Mouse (Mus musculus) brain, embryonic 14.5 days (tissue): ENCODE measurements at regions not wholly inside any gene's neighbourhood (a gene's known extent, or its start where the extent isn't known, plus 50 kb on each side); places are given as distances from the start of the nearest gene placed in this dataset.

Experiments
- DNase-seq: peaks from one replicate; pipeline ENCODE4 v3.0.0-alpha.2; 2011; ENCODE audit warnings: low read depth
- CTCF ChIP-seq: fragments of 200-500 bp; IDR thresholded peaks from 2 replicates; pipeline ENCODE4 v1.5.1; 2012; ENCODE audit warnings: inconsistent platforms, mild to moderate bottlenecking, moderate library complexity, borderline replicate concordance; ENCODE audit not compliant: insufficient read depth, insufficient read length; ENCODE audit errors: extremely low read depth
- POLR2A ChIP-seq: fragments of 200-500 bp; IDR thresholded peaks from 2 replicates; pipeline ENCODE4 v1.6.1; 2012; ENCODE audit warnings: mild to moderate bottlenecking, inconsistent platforms, borderline replicate concordance; ENCODE audit not compliant: poor library complexity, insufficient read depth, insufficient read length, severe bottlenecking; ENCODE audit errors: extremely low read depth

DNA sequence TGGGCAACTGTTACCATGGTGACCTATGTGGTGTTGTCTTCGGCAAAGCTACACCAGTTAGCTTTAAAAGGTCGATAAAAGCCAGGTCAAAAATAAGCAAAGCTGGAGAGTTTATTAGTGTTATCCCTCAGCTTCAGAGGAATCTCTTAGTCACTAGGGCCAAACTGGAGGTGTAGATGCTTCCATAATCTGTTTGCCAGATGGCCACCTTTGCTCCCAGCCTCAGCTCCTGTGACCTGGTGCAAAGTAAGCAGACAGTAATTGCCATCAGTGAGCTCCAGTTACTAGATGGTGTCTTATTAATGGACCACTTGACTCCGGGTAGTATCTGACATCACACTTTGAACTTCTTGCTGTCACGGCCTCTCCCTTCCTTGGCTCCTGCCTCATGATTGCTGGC lies 245.3 kb downstream of the Gm45692 start:
- DNase-seq, result no peak

DNA sequence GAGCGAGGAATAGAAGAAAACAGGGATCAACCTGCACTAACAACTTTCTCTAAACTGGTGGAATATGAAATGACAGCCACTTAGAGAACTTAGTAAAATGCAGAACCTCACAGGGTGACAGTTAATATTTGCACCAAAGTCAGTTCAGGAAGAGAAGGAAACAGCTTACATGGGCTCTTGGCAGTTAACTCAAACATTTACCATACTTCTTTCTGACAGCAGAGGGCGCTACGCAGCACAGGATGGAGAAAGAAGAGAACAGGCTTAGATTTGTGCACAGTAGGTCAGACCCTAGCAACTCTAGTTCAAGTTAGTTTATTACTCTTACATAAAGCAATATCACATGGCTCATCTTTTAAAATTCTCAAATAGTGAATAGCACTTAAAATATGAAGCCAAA lies 261.3 kb downstream of the Gm45692 start:
- TF ChIP-seq POLR2A (no peak), CTCF (peak; percentile 68; the same call in 1 of the 2 replicates)
- peak; percentile 79 for DNase-seq

More for the DNA sequence above, 245.3 kb downstream of the Gm45692 start:
- no peak for TF ChIP-seq CTCF
- TF ChIP-seq POLR2A, result no peak

DNA sequence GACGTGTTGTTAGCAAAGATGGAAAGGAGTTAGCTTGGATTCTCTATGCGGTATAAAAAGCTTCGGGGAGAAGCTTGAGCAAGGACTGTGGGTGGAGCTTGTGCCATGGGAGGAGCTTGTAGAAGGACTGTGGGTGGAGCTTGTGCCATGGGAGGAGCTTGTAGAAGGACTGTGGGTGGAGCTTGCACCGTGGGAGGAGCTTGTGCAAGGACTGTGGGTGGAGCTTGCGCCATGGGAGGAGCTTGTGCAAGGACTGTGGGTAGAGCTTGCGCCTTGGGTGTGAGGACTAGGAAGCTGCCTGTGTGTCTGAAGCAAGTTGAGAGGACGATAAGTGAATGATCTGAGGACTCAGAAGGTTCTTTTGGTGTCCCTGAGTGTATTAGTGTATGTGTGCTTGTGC lies 263.1 kb downstream of the Gm45692 start:
- TF ChIP-seq CTCF (no peak), POLR2A (no peak)
- no peak for DNase-seq

DNA sequence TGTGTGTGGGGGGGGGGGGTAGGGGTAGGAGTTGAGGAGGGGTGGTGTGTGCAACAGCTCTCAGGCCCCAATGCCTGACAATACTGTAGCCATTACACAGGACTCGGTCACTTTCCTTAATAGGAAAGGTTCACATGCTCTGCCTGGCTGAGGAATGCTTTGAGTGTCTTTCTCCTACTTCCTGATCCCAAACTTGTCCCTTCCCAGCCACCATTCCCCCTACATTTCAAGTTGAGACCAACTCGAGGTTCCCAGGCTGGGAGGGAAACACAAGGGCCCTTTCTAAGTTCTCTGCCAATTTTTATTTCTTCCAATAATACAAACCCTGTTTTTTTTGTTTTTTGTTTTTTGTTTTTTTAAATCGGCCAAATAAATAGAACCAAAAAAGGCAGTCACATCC lies 264.6 kb downstream of the Gm45692 start:
- DNase-seq, result no peak
- TF ChIP-seq CTCF, result no peak
- no peak for TF ChIP-seq POLR2A

DNA sequence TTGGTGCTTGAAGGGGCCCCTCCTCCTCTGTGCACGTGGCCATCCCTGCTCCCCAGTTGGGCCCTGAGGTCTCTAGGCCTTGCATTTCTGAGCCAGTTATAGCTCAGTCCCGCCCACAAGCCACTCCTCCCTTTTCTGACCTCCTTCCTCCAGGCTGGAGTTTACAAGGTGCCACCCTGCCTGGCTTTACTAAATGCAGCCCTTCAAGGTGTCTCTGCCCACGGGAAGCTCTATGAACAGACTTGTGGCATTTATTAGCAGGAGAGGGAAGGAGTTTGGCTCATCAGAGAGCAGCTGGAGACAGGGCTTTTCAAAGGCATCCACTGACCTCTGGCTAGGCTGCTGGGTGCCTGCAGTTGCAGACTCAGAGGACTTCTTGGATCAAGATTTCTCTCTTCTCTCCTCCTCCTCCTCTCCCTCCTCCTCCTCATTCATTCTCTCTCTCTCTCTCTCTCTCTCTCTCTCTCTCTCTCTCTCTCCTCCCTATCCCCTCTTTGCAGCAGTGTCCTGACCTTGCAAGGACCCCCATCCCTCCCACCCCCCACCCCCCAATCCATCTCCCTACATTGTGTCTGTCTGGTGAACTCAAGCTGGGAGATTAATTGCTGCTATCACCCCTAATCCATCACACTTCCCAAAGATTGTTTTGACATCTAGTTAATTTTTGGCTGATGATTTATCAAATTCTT lies 265.1 kb downstream of the Gm45692 start:
- TF ChIP-seq POLR2A (no peak), CTCF (no peak)
- peak; percentile 24 for DNase-seq

DNA sequence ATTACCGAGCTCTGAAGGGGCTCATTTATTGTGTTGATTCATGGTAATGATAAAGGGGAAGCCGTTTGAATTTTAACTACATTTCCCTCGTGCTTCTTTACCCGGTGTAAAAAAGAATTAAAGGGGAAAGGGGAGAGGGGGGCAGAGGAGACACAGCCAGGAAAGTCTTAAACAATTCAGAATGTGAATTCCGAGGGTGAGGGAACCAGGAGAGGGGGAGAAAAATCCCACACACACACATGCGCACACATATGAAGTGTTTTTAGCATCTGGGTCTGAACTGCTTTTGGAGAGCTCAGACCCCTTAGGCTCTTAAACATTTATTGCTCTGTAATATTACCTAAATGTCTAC lies 265.6 kb downstream of the Gm45692 start:
- DNase-seq, result peak; percentile 31
- no peak for TF ChIP-seq CTCF
- TF ChIP-seq POLR2A, result no peak

DNA sequence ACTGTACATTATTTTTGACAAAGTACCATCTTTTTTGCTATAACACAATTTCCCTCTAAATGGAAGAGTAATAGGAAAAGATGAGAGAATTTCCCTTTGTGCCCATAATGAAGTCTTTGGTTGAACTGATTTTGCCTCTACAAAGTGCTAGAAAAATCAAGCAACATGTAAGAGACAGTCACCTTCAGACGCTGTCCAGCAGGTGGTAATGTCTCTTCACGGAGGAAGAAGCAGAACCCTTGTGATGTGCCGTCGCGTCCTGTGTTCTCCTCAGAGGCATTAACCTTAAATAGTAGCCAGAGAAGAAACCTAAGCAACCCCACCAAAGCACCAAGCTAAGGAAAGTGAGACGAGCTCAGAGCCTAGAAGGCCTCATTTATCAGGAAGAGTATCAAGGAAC lies 275.7 kb downstream of the Gm45692 start:
- peak; percentile 19 for DNase-seq

DNA sequence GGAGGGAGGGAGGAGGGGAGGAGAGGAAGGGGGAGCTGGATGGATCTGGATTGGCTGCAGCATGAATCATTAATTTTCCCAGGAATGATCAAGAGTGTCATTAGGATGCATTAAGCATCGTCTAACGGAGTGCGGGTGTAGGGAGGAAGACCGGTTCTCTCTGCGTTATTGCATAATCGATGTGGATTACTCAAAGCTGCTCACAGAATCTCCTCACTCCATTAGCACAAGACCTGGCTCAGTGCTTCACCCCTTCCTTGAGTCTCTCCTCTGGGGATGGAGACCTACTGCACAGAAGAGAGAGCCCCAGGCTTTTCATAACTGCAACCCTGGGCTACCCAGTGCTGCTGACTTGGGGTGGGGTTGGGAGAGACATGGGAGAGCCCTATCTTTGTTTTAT lies 300.7 kb downstream of the Gm45692 start:
- TF ChIP-seq CTCF, result no peak
- TF ChIP-seq POLR2A, result no peak
- DNase-seq, result peak; percentile 67

More for the DNA sequence above, 275.7 kb downstream of the Gm45692 start:
- TF ChIP-seq POLR2A (no peak), CTCF (peak; percentile 8; the same call in 1 of the 2 replicates)

DNA sequence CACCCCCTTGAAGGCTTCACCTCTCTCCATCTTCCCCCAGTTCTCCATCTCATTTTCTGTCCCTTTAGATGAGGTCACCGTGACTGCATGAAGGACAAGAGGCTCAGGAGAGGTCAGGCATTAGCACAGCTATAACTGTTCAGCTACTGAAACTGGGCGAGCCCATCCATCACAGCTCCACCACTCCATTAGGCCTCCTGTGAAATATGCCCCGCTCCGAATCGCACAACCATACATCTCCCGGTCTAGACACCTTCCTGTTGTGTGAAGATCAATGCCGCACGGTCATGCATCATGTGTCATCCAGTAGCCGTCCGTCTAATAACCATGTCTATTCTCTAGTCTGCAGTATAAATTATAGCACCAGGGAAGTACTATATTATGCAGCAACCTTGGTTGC lies 301.2 kb downstream of the Gm45692 start:
- no peak for DNase-seq
- no peak for TF ChIP-seq POLR2A
- TF ChIP-seq CTCF, result no peak

DNA sequence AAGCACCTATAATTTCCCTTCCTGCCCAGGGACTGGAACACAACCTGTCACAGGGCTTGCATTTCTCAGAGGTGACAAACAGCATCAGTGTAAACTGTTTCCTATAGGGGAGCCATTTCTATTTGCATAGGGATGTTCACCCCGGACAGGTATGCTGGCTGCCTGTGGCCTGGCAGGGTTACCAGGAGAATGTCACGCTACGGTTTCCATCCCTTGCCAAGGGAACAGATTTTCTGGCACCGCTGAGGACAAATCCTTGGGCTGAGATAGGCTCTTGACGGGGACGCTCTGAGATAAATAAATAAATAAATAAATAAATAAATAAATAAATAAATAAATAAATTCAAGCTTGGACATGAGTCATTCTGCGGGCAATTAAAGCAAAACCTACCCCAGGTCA lies 308.0 kb downstream of the Gm45692 start:
- DNase-seq, result no peak
- TF ChIP-seq POLR2A (no peak), CTCF (no peak)

DNA sequence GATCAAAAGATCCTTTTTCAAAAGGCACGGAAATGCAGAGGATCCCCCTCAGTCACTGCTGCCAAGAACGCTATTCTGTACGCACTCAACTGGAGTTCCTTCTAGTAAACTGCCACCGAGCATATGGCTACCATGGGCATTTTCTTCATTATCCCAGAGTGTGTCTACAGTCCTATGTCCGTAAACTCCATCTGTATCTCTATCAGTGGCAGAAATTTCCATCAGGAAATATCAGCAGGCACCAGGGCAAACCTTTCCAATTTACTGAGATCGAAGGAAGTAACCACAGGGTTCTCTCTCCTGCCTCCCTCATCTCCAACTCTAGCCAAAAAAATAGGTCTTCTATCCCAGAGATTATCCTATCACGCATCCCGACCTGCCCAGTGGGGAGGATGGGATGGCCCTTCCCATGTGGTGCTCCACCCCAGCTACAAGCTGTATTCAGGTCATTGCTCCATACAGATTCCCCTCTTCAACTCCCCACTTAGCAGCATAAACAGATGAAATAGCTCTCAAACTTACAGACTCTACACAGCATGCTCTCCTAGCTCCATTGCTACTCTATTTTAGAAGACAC lies 310.5 kb downstream of the Gm45692 start:
- DNase-seq, result no peak
- TF ChIP-seq CTCF, result no peak
- no peak for TF ChIP-seq POLR2A

DNA sequence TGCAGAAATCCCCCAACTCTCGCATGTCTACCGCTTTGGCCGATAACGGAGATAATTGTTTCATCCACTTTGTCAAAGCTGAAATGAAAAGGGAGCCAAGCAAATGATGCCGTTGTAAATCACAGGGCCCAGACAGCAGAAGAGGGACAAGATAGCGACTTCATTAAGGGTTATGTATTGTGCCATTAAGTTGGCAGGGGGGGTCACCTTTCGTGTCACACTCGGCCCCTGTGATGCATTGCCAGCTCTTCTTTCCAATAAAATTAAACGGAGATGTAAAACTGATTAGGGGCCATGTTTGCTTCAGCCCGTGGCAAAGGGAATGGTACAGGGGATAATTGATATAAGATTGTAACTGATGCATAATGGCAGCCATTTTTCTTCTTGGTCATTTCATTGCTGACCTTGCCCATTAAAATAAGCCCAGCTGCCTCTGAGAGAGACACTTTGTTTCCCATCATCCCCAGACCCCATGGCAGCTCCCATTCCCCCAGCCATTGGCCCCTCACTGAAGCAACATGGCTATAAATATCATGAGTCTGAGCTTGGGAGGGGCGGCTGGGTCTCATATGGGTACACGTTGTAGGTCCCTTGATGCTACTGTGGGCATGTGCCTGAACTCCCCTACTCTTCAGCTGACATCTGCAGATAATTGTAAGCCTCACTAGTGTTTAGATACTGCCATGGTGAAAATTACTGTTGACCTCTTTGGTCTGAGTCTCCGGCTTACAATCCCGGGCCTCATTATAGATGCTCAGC lies 313.0 kb downstream of the Gm45692 start:
- TF ChIP-seq POLR2A, result no peak
- TF ChIP-seq CTCF, result no peak
- no peak for DNase-seq

DNA sequence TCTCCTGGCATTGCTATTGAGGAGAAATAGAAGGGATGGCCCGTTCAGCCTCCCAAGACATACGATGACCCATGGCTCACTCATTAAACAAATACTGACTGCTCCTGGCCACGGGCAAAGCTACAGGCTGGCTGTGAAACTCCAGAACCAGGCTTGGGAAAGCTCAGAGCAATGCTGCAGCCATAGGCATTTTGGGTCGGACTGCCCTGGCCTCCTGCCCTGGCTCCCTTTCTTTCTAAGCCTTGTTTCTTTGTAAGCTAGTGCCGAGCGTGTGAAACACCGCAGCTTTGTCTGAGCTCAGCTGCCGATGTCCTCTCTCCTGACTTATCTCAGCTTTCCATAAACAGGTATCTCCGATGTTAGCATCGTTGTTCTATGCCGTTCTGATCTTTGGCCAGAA lies 316.9 kb downstream of the Gm45692 start:
- no peak for DNase-seq
- TF ChIP-seq CTCF (no peak), POLR2A (no peak)
